Mouse (Mus musculus) cerebellum, adult 8-10 months (tissue): Measurements from ENCODE around the gene Abhd13.

Source experiments
- DNase-seq: peaks from one replicate; pipeline ENCODE4 v3.0.0; 2022

Abhd13 gene

DNA sequence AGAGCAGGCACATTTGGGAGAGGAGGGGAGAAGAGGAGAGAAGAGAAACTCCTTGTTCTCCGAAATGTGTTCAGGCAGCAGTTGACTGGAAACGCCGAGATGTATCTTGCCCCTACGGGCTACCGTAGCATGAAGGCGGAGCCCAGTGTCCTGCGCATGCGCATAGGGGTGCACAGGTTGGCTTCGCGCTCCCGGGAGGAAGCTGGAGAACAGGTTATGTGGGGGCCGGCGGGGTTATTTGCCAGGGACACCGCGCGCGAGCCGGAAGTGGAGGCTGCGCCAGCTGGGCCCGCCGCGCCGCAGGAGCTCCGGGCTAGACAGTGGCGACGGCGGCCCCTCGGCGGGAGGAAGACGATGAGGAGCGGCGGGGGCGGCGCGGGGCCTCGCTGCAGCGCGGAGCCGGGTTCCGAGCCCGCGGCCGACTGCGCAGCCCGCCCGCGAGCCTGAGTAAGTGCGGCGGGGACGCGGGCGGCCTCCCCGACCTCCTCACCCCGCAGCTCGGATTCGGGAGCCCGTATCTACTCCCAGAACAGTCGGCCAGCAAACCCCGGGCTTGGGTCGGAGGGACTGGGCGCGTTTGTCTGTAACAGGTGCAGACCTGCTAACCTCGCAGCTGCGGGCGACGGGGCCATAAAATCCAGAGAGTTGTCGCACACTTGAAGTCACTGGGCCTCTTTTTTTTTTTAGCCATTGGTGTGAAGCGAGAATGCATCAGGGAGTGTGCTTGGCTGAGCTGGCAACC lies at the start of gene Abhd13, which contains the start of gene Lig4:
Gene Abhd13 (plus strand): TSS at position 135 of the 742 bp plus-strand sequence.
Gene Lig4 (minus strand): TSS at position 114 of the 742 bp plus-strand sequence.
- DNase-seq, result peak; percentile 99

DNA sequence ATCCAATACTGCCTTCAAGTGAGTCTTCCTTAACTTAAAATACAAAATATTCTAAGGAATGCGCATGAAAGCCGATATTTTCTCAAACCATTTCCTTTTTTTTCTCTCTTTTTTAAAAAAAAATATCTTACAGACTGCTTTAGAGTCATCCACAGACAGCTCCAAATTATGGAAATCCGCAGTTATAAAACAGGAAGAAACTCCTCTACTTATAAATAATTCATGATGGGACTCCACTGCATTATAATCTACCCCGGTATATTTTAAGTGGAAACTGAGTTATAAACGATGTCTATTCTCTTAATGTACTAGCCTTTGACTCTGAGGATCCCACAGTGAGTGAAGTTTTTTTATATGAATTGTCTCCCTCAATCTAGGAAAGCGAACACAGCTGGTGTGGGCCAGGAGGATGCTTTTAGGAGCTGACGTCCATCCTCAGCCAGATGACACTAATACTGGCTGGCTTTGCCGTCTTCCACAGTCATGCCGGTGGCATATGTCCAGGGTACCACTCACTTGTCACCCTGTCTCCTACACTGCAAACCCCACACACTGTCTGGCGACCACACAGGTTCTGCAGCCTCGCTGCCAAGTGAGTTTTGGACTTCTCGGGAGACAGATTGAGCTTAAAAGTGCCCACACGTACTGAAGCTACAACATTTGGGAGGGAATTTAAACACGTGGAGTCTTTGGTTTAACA lies 47.6 kb upstream of the Abhd13 start:
- DNase-seq, result no peak

DNA sequence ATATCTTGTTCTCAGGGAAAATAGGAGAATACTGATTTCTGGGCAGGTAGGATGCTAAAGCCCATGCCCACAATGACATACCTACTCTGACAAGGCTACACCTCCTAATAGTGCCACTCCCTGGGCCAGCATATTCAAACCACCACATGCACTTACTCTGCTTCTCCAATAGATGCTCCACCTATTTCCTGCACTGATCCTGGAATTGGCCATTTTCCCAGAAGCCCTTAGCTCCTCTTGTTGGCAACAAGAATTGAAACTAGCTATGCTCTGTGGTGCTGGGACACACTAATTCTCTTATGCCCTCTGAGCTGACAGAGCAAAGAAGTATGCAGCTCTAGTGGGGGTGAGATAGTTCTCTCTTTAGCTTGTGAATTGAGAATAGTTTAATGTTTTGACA lies 44.8 kb upstream of the Abhd13 start:
- no peak for DNase-seq

DNA sequence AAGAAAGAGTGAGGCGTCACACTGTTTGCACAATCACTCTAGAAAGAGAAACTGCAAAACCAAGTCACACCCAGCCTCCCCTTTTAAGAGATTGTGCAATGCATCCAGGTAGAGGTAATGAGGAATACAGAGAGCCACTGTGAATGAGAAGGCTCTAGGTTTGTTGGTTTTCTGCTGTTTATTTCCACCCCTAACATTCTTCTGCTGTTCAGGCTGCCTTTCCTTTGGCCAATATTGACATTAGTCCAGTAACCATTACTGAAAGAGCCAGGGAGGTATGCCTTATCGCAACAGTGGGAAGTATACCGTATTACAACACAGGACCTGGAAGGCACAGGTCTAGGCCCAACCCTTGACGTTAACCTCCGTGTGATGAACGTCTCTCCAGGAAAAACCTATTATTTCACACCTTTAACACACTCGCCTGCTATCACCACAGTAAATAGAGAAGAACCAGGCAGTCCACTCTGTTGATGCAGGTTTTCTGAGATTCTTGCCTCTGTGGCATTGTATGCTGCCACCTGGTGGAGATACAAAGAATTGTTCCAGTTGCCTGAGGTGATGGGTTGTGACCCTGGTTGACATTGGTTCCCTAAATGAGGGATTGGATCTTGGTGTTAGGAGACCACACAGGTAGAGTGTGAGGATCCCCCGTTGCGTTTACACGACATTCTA lies 42.5 kb upstream of the Abhd13 start:
- peak; percentile 54 for DNase-seq

DNA sequence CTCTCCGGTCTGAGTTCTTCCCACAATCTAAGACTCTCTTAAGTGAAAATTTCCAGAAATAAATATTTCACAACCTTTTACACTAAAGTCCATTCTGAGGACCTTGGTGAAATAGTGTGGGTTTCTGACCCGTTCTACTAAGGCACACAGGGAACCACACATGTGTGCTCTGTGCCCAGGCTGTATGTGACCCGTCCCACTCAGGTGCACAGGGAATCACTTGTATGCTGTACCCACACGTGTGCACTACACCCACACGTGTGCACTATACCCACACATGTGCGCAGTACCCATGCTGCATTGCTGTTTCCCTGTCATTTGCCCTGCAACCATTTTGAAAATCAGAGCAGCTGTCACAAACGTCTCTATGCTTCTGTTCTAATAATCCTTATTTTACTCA lies 41.9 kb upstream of the Abhd13 start:
- DNase-seq, result no peak

DNA sequence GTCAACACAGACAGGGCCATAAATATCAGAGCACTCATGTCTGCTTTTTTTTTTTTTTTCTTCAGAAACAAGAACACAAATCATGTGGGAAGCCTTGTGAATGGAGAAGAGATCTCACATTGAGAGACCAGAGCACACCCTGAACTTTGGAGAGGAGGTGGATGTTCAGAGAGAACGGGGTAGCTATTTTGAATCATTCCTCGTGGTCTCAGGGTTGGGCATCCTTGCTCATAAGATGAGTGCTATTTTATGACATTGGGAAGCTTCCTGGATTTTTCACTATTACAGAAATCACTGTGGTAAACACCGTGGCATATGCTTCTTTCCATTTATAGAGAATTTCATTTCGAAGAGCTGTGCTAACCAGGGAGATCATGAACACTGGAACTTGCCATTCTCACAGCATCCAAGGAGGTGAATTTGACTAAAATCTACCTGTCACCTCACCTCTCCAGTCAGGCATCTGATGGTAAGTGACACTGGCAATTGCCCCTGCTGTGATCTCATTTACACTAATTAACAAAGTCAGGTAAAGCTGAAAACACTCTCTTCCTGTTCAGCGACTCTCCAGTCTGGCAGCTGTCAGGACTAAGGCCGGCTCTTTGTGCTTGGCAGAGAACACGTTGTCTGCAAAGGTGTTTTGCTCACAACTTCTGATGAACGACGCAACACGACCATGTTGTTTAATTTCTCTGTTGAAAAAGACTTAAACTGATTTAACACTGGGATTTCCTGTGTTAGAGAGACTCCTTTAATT lies 28.2 kb upstream of the Abhd13 start:
- no peak for DNase-seq

DNA sequence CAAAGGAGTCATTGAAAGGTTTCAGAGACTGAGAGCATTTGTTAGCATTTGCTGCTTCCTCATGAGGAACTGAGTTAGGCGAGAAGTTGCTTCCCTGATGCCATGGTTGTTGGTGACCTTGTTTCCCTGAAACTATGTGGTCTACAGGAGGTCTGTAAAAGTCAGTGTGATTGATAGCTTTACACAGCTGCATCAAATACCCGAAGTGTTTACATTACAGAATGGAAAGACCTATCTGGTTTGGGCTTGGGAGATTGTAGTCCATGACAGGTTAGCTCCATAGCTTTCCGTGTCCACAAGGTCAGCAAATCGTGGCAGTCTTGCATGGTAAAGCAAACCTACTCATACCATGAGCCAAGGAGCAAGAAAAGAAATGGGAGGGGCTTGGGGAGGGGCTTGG lies 19.2 kb upstream of the Abhd13 start:
- no peak for DNase-seq

DNA sequence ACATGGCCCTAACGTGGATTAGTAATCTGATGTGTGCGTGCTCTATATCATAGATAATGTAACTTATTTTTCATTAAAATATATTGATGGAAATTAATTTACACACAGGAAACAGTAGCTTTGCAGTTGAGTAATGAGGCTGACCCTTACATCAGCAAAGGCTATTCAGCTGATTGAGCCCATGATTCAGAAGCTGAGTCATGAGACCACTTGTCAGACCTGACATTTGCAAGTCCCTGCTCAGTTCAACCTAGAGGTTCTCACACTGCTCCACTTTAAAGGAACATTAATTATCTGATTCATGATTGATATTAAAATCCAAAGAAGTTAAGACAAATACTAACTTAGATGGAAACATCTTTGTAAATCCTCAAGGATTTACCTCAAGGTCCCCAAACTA lies 17.6 kb upstream of the Abhd13 start:
- no peak for DNase-seq

DNA sequence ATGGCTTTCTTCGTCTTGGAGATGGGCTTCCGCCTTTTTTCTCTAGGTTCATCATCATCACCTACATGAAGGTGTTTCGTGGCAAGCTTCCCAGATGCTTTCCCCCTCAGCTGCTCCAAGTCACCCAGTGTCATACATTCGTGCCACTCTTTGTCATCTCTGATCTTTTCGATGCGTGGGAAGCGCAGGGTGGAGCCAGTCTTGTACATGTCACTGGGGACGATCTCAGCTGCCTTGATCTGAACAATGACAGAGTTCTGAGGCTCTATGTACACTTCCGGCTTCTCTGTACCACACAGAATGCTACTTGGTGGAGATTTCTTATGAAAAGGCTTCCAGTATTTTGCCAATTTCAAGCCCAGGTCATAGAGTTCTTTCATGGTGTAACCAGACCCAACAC lies 5.6 kb upstream of the Abhd13 start:
- DNase-seq, result no peak

DNA sequence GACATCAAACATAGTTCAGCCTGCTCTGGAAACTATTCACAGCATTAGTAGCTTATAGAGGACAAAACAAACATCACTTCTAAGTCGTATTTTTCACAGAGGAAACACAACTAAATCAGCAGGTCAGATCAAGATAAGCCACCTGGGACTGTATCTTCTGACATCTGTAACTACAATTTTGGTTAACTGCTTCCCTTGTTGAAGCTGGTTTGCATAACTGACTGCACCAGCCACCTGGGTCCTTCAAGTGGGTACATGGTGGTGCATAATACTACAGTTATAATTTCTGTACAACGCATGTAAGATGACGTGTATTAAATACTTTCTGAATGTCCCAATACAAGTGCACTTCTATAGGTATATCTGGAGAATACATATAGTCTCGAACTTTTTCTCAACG lies 2.2 kb upstream of the Abhd13 start:
- no peak for DNase-seq

DNA sequence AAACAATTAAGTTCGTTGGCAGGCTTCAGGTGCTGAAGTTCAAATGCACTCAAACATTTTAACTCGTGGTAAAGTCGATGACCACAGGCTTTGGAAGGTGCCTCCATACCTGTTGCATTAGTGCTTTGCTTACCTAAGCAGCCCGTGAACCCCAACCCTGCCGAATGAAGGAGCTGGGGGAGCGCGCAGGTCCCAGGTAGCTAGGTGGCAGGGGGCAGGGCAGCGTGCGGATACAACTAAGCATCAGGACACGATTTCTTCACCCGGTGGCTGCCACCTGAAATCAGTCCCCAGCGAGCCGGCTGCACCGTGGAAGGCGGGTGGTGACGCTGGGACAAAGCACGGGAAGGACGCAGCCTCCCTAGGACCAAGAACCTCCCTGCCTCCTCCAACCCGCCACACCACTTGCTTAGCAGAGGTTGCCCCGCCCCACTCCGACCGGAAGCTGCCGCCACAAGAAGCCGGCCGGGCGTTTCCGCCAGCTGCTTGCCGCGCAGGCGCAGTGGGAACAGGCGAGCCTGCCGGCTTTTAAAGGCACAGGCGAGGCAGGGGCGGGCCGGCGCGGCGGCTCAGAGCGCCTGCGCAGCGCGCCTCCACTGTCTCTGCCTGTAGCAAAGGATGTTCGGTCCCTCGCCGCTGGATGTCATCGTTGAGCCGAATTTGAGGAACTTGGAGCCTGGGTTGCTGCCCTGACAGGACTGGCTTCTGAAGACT lies 1.5 kb upstream of the Abhd13 start:
- peak; percentile 97 for DNase-seq

DNA sequence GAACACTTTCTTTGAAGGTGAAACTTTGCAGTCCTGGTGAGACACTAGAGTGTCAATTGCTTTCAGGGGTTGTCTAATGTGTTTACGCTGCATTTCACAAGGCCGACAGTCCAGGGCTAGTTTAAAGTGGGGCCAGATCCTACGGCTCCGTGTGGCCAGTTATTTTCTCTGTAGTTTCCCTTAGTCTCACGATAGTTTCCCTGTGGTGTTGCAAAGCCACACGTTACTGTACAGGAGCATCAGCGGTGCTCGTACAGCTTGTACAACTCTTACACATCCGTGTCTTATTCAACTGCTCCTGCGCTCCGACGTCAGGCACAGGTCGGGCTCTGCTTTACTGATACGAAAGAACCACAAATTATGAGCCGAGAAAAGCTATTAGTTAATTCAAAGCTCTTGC lies 491 bp upstream of the Abhd13 start:
- DNase-seq, result no peak

DNA sequence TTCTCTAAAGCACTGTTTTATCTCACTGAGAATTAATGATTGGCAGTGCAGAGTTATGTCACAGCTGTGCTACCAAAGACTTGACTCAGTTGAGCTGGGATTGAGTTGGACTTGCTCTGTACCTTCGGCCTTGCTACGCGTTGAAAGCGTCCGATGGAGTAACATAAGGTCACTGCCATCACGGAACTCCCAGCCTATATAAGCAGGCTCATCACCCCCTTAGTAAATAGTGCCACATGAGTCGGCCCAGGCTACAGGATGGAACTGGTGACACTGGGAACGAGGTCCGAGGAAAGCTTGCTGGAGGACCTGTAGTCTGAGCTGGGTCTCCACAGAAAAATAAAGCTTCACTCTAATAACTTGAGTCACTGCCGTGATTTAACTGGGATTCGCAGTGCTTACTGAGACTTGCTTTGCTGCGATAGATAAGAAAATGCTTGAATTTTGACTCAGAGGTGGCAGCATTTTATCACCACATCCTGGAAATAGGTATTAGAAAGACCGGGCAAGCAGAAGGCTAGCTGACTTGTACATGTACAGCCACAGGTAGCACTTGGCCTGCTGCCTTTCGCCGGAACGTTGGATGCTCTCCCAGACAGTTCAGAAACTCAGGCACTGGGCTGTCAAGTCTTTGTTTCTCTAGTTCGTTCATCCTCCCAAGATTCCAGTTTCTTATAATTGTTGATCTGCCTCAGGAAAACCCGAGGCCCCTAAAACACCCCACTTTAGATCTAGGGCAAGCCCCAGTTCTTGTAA lies 1.1 kb downstream of the Abhd13 start:
- peak; percentile 30 for DNase-seq

DNA sequence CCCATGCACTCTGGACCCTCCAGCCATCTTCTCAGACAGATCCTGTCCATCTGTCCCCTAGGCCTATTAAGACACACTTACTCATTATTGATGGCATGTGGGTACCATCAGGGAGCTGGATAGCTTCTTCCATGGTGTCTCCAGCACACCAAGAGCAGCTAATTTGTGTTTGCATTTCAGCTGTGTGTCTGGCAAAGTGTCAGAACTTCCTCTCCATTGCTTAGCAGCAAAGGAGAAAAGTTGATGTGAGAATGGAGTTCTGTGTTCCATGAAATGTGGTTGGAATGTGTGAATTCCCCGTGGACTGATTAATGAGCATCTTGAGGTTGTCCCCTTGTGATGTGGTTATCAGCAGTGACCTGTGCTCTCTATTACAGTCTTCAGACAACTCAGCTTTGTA lies 2.2 kb downstream of the Abhd13 start:
- no peak for DNase-seq

DNA sequence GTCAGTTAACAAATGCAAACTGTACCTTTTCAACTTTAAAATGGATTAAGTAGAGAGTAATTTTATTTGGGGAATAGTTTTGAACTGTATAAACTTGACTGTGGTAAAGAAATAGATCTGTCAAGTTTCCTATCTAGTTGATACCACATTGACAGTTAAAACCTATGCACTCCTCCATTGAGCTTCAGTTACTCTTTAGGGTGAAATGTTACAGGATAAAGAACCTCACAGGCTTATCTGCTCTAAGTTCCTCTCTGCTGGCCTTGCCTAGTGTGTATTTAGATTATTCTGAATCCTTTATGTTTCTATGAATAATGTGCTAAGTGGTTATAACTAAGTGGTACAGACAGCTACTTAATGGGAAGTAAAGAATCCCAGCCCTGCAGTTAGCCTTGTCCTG lies 2.7 kb downstream of the Abhd13 start:
- DNase-seq, result no peak

DNA sequence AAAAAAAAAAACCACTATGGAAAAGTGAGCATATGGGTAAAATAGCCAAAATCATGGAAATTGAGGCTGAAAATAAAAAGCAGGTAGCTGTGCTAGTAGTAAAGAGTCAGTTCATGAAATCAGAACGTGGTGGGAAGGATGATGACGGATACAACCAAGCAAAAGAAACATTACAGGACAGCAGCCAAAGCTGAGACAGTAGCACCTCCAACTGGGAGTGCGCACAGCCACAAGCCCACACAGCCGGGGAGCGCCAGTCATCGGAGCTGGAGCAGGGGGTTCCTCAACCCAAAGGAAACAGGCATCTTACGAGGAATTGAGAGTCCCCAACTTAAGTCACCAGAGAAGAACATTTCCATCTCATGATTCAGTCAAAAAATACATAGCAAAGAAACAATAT lies 26.6 kb downstream of the Abhd13 start:
- DNase-seq, result no peak

DNA sequence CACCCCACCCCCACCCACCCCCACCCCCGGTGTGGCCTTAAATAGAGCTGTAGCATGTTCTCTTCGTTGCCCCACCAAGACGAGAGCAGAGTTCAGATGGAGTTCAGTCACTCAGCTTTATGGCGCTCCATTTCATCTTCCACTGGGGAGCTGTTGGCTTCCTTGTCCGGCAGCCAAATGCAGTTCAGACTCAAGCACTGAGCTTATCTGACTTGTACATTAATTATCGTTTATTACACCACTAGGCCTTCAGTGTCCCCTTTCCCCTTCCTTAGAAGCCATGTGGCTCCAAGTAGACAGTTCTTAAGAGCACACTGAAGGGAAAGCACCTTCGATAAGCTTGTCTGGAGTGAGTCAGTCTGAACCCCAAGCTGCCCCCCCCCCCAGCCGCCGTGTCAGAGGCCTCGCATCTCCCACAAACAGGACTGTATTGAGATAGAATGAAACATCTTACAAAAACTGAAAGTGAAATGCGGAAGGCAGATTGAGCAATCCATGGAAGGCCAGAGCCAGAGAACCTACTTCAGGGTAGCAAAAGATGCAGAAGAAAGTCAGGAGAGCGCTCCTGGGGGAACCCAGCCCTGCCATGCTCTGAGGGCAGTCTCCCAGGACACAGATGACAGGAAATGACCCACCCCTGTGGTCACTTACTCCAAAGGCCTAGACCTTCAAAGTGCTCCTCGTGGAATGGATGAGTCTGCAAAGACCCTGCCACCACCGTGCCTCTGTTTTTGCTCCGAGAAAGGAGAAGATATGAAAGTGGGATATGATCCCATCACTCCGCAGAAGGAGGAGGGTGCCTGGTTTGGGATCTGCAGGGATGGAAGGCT lies 28.9 kb downstream of the Abhd13 start, which contains the start of gene Tnfsf13b:
Gene Tnfsf13b (plus strand): TSS at position 312 of the 830 bp plus-strand sequence.
- no peak for DNase-seq

DNA sequence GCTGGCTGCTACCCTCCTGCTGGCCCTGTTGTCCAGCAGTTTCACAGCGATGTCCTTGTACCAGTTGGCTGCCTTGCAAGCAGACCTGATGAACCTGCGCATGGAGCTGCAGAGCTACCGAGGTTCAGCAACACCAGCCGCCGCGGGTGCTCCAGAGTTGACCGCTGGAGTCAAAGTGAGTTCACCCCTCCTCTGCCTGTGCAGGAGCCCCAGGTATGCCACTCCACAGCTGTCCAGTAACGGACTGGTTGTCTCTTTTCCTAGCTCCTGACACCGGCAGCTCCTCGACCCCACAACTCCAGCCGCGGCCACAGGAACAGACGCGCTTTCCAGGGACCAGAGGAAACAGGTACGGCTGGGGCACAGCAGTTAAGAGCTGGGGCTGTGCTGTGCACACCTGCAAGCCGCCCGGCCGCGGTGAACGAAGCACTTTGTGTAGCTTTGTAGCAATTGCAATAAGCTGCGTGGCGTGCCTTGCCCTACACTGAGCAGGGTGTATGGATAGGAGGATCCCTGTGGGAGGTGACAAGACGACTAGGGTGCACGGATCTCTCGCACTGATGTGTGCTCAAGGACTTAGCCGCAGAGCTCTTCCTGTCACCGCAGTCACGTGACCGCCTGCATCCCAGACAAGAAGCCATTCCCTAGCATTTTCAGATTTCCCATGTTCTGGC lies 29.6 kb downstream of the Abhd13 start:
- DNase-seq, result peak; percentile 32

DNA sequence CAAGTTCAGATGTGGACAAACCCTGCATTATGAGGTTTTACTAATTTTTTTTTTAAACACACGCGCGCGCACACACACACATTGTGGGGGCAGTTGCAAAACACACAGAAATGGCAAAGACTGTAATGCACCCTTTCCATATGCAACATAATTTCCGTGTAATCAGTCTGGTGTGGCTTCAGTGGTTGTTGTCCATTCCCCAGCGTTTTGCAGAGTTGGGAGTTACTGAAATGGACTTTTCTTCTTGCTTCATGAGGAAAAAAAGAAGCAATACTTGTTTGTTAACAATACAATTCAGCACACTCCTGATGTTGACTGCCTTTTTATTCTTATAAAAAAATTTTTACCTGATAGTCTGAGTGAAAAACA lies 30.1 kb downstream of the Abhd13 start:
- no peak for DNase-seq

DNA sequence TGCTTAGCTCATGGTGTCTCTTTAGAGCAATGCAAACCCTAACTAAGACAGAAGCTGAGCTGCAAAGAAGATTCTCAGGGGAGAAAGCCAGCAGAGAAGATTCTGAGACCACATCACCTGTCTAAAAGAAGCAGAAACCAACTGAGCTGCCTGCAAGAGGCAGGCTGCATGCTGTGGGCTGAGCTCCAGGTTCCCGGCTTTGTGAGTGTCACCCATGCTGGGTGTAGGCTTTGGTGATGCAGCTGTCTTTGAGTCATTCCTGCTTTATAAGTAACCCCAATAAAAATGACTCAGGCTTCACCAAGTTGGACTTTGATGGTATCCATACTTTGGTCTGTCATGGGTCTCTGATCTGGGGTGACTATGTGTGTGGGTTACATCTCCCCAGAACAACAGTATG lies 38.7 kb downstream of the Abhd13 start:
- DNase-seq, result no peak
